Mouse (Mus musculus): ENCODE results near the gene Ifngr1. TPM values are rescaled to one million over a fixed set of nuclear protein-coding genes. Genes with fewer than 3 reads are reported as not detected.

The Ifngr1 gene
- 451 TPM for polyA plus RNA-seq (2017; shearing (Covaris generic))

GRCm38 (mm10) chr10:19591641-19592441 is at the start of gene Ifngr1:
TSS of gene Ifngr1 (plus strand) at chr10:19591949.

GRCm38 (mm10) chr10:19621408-19622048 is 29.8 kb downstream of the Ifngr1 start, which contains the start of gene Il22ra2:
TSS of gene Il22ra2 (plus strand) at chr10:19621998.

Other genes with a start within 250 kb of the Ifngr1 start
- gene Olig3, start 235.4 kb upstream of the Ifngr1 start, polyA plus RNA-seq (2017; shearing (Covaris generic)): not detected
- not detected for gene Il22ra2, start 30.0 kb downstream of the Ifngr1 start, polyA plus RNA-seq (2017; shearing (Covaris generic))
- gene Il20ra, start 120.6 kb downstream of the Ifngr1 start, polyA plus RNA-seq (2017; shearing (Covaris generic)): not detected